Mouse (Mus musculus): Measurements from ENCODE around the gene Dysf.
"Not testable (repeated sequence)": the region's sequence is repeated elsewhere in the genome, so short reads cannot be mapped to it uniquely, and the experiment has no call there.

Dysf gene

DNA sequence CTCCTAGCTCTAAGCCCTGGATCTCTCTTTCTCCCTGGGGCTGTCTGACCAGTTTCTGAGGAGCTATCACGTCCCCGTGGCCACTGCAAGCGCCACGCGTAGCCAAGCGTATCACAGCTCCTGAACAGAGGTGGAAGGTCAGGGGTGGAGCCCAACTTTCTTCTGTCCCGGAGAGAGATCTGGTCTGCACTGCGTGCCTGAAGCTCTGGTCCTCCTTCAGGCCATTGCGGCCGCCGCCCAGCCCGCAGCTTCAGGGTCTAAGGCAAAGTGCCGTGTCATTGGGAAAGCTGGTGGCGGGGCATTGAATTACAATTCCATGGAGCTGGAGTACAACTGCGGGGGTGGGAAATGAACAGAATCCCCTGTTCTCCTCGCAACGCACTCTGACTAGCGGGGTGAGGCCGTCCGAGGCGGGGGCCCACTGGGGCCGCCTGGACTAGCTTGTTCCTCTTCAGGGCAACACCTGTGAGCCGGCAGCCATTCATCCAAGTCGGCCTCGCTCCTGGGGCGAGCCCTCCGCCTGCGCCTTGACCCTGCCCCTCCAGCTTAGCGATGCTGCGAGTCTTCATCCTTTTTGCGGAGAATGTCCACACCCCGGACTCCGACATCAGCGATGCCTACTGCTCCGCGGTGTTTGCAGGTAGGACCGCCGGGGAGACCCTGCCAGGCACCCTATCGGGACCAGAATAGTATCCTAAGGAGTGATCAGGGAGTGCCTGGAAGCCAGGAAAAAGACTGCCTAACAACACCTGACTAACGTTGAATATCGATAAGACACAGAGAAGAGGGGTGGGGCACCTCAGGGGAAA is at the start of gene Dysf:
Dysf (plus strand) TSS at position 228 of the 809 bp plus-strand sequence.
- DNase-seq (ENCODE audit: low spot score): peak; percentile 66

DNA sequence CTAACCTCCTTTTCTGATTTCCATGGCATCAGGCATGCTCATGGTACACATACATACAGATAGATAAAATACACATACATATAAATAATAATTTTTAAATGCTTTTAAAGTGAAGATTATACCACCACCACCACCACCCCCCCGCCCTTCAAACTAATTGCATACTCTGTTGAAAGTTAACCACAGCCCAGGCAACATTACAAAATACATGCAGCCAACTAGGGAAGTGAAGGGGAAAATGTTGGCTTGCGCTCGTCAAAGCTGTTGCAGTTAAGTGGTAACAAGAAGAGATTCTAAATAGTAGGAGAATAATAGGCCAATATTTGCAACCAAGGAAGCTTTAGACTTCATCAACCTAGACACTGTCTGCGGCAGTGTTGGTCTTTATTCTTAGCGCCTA is 20.7 kb upstream of the Dysf start:
- DNase-seq (ENCODE audit: low spot score): no peak

DNA sequence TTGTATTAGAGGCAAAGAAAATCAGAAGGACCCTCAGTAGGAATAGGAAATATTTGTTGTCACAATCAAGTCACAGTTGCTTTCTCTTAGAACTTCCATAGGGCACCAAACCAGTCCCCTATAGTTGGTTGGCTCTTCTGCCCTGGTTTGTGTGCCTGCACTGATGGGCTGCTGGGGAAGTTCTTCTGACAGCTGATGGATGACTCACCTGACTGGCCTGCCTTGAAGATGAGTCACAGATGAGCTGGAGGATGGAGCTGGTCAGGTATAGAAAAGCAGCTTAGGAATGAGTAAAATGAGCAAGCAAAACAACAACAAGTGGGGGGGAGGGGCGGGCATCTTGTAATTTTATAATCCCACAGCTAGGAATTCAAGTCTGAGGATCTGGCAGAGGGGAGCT is 5.7 kb upstream of the Dysf start:
- DNase-seq (ENCODE audit: low spot score): no peak

DNA sequence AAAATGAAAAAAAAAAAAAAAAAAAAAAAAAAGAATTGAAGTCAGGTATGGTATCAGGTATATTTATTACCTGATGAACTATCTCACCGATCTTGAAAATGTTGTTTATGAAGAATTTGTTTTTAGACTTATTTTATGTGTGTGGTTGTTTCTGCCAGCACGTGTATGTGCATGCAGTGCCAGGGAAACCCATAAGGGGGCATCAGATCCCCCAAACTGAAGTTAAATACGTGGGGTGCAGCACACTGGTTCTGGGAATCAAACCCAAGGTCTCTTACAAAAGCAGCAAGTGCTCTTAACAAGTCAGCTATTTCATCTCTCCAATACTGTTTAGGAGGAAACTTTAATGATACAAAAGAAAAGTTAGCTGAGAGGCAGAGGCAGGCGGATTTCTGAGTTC is 4.1 kb upstream of the Dysf start:
- DNase-seq (ENCODE audit: low spot score): no peak

DNA sequence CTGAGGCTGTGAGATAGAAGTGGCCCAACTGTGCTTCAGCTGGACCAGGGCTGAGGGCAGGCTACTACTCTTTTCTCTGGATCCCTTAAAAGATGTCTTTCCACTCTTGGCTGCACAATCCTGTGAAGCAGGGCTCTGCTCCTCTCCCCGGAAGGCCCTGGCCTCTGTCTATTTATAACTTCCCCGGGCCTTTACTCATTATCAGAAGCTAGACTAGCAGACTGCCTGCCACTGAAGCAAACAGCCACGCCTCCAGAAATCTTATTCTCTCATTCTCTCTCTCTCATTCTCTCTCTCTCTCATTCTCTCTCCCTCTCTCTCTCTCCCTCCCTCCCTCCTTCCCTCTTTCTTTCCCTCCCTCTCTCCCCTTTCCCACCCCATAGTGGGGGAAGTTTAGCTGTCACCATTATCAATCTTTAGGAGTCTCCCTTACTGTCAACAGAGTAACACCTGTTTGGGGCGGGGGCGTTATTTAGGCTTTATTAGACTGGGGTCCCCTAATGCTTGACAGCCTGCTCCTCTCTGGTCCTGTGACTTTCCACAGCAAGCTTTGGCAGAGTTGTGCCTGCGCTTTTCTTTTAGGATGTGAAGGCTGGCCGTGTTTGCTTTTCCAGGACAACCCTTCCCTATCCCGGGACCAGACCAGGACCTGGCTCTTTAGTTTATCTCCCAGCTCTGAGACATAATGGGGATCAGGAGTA is 932 bp downstream of the Dysf start:
- no peak for DNase-seq (ENCODE audit: low spot score)

DNA sequence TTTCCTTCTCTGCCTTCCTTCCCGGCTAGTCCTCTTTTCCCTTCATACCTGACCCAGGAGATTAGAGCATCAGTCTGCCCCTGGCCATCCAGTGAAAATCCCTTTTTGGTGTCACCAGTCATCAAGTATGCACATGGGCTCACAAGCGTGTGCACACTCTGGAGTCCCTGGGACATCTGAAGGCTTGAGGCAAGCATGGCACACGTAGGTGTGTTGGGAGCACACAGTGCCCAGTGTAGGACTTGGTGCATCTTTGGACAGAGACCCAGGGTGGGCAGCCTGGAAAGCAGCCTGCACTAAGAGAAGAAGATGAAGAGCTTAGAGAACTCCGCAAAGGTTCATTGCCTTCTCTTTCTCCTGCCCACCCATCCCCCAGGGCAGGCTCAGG is 1.5 kb downstream of the Dysf start:
- no peak for DNase-seq (ENCODE audit: low spot score)

DNA sequence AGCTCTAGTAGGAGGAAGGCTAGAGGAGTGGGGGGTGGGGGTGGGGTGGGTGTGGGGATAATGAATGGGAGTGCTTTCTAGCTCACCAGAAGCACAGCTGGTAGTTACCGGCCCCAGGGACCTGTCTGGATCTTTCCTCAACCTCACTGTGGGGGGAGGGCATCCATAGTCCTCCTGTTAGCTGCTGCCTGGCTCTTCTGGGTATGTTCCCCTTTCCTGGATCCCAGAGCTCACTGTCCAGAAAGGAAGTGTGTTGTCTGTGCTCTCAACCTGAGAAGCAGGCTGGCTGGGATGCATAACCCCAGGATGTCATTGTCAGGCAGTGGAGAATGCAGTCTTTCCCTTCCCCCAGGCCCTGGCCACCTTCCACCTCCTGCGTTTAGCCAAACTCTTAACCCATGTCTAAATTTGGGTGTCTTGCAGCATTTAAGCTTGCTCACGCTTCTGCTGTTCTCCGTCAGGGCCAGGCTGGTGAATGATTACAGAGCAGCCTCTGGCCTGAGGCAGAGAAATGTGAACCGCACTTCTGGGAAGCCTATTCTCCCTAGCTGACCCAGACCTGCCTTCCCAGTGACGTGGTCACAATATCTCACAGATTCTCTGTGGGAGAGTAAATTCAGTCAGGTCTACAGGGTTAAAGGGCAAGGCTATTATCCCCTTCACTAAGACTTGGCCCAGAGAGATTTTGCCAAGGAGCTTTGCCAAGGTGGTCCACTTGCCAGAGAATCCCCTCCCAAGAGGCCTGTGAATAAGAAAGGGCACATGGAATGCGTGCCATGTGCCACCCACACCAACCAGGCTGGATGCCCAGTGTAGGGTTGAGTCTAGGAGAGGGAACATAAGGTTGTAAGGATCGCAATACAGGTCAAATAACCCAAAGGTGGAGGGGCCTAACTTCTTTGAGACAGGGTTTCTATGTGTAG is 2.2 kb downstream of the Dysf start:
- no peak for DNase-seq (ENCODE audit: low spot score)

DNA sequence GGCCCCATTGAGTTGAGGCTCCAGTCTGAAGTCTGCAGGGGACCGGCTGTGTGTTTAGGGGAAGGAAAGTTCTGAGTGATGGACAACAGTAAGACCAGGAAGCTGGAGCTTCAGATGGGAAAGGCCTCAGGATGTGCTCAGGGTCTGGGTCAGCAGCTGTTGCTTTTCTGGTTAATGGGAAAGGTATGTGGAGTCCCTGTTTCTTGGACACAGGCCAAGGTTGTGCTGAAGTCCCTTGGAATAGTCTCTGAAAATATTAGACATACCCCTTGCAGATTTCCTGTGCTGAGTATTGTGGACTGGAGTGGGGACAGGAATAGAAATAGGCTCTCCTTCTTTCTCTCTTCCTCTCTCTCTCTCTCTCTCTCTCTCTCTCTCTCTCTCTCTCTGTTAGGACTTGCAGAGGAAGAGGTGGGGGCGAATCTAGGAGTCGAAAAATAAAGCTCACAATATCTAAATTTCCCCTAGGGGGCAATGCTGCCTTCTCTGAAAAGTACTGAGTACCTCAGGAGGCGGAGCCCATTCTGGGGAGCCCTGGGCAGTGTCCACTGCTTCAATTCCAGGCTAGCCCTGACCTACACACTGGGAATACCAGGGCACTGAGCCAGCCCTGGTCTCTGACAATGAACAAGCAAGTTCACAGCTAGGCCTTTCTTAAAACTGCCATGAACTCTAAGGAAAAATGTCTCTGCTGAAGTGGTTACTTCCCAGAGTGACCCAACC is 6.7 kb downstream of the Dysf start:
- DNase-seq (ENCODE audit: low spot score): peak; percentile 69

DNA sequence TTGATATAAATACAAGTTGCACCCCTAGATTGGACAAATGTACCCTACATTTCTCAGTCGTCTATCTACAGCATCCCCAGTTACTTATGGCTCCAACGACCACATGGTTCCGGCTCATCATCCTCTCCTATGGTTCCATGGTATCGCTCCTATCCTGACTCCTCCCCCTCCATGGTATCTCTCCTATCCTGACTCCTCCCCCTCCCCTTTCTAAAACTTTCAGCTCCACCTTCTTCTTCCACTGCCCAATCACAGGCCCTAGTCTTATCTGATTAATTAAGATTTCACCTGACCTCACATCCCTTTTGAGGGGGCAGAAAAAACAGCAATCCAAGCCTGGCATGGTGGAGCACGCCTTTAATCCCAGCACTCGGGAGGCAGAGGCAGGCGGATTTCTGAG is 8.5 kb downstream of the Dysf start:
- DNase-seq (ENCODE audit: low spot score): no peak

DNA sequence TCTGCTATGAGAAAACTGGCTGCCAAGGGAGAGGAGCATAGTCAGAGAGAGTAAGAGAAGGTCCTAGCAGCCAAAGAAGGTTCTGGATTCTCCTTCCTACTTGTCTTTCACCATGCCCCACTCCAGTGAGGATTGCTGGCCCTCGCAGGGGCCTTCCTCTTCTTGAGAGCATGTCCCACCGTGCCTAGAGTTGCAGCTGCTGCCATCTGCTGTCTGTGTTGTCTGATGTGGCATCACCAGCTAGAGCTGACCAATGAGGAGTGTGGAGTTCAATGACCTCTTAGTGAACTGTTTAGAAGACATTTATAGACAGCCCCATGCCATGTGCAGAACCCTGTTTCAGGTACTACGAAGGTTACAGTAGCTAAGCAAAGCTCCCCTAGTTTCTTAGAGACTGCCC is 9.0 kb downstream of the Dysf start:
- no peak for DNase-seq (ENCODE audit: low spot score)

DNA sequence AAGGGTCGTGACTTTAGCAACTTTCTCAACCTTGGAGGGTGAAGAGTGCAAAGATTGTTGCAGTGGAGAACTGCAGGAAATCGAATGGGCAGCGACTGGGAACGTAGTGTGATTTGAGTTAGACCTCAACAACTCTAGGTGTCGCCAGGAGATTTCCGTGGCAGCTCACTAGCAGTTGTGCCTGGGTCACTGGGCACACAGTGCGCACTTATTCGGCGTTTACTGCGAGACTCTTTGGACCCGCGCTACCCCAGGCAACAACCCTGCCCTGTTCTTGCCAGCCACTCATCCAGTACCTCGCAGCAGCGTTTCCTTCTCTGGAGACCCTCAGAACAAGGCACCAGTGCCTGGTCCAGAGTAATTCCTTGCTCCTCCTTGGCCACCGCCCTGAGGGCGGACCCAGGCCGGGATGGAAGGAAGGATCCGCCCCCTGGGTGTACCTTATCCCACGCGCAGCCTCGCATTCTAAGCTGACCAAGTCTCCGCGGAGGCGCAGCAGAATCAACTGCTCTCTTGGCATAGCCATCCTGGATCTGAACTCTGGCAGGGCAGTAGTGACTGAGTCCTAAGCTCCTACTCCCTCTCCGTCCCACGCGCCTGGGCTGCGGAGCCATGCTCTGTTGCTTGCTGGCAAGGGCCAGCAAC is 10.6 kb downstream of the Dysf start:
- DNase-seq (ENCODE audit: low spot score): peak; percentile 71

DNA sequence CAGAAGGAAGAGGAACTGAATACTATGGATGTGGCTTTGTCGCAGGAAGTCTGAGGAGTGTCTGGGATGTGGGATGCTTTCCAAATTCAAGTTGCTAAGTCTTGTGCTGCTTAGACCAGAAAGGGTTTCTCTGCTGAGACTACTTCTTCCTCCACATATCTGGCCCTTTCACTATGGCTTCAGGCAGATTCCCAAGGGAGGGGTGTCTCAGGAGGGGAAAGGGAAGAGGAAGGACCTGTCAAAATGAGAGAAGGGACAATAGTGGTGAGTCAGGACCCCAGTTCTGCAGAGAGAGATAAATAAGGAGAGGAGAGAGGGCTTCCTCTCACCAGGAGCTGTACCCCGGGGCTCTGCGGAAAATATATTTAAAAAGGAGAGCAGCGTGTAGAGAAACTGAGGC is 11.6 kb downstream of the Dysf start:
- DNase-seq (ENCODE audit: low spot score): no peak

DNA sequence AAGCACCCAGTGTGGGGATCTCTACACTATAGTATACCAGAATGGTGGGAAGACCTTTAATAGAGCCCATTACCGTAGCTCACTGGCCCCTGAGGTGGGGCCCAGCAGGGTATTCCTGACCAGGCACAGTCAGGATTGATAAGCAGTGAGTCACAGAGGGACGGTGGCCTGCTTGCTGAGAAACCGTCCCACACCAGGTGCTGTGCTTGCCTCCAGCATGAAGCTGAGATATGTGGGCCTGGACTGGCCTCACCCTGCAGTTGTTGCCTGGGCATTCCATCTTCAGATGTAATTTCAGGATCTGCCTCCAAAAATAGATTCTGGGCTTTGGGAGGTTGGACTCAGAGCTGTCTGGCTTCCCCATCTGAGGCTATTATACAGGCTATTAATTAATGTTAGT is 13.6 kb downstream of the Dysf start:
- DNase-seq (ENCODE audit: low spot score): no peak

DNA sequence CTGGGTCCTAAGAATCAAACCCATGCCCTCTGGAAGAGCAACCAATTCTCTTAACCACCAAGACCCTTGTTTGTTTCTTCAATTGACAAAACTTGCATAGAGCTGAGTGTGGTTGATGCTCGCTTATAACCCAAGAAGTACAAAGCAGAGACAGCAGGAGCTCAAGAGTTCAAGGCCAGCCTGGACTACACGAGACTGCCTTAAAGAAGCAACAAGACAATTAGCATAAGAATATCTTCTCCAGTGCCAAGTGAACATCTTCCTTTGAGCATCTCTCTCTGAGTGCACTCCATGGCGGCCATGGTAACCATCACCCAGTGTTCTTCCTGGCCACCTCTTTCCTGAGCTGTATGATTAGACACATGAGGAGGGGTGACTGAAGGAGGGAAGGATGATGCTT is 17.2 kb downstream of the Dysf start:
- no peak for DNase-seq (ENCODE audit: low spot score)

DNA sequence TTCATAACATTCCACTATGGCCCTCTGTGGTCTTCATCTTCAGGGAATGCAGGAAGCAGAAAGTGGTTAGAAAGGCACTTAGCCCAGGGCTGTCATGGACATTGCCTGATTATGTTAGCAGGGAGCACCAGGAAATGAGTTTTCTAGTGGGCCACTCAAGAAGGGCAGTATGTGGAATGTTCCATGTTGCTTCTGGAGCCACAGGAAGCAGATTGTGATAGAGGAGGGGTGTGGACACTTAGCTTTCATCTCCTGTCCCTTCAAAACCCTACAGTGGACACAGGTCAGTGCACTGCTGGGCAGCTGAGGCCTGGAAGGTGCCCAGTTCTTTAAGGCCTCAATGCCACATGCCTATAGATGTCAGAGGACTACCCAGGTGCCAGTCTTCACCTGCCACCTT is 20.4 kb downstream of the Dysf start:
- no peak for DNase-seq (ENCODE audit: low spot score)

DNA sequence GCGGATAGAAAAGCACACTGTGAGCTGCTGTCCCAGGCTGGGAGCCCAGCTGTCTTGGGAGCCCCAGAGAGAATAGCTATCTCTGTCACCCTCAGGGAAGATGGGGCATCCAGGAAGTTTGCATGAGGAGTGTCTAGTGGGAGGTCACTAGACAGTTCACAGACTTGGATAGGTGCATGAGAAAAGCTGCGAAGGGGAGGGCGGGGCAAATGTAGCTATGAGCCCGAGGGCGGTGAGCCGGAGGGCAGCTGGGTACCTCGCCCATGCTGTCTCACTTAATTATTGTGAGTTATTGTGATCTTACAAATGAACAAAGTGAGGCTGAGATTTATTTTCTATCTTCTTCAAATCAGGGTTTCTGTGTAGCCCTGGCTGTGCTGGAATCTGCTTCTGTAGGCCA is 21.4 kb downstream of the Dysf start:
- no peak for DNase-seq (ENCODE audit: low spot score)

DNA sequence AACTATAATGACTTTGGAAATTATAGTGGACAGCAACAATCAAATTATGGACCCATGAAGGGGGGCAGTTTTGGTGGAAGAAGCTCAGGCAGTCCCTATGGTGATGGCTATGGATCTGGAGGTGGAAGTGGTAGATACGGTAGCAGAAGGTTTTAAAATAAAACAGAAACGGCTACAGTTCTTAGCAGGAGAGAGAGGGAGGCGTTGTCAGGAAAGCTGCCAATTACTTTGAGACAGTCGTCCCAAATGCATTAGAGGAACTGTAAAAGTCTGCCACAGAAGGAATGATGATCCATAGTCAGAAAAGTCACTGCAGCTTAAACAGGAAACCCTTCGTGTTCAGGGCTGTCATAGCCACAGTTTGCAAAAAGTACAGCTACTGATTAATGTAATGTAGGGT is 24.1 kb downstream of the Dysf start:
- DNase-seq (ENCODE audit: low spot score): not testable (repeated sequence)

DNA sequence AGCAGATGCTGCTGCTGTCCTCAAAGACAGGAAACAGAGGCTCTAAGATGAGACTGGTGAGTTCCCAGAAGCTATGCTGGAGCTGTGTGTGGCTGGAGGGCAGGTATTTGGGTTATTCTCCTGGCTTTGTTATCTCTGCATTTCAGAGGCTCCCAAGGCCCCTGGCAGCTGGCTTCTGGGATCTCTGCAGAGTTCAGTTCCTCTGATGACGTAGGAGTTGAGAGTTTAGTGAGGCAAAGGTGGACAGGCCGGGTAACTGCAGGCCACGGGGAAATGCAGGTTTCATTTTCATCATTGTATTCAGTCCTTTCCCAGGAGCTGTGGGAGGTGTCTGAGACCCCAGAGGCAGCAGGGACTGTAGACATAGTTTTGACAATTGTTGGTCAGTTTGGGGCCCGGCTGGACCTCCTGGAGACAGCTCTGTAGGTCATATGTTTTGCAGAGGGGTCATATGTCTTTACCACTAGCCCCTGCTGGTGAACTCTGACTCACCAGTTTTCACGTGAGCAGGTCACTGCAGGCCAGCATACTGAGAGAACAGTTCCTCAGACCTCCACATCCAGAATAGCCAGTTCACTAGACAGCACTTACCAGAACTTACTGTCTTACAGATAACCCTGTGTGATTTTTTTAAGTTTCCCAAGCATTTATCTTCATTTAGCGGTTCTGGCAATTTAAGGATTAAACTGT is 35.0 kb downstream of the Dysf start:
- no peak for DNase-seq (ENCODE audit: low spot score)

DNA sequence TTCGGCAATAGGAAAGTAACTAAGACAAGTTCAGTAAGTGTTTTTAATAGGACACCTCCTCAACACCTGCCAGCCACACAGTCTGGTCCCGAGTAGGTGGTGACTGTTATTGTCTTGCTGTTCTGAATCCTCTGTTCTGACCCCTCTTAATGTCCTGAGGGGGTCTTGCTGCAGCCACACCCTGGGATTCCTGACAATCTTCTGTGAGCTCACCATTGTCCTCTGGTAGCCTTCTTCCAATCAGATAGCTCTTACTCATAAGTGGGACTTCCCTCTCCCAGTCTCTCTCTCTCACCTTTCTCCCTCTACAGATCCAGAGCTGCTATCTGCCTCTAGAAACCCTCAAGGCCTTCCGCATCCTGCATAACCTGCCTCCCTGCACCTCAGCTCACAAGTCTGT is 36.3 kb downstream of the Dysf start:
- DNase-seq (ENCODE audit: low spot score): no peak

DNA sequence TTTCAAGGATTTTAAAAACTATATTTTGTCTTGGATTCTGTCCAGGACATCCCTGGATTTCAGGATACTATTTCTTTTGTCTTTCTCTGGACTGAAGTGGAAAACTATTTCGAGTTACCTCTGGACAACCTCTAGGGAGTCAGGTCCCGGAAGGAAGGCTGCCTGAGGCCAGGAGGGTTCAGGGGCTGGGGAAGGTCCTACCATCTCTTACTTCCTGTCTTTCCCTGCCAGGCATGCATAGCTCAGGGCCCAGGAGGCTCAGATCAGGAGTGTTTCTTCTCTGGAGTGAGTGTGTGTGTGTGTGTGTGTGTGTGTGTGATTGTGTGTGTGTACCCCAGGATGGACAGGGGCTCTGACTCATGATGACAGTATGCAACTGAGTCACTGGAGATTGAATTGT is 40.5 kb downstream of the Dysf start:
- DNase-seq (ENCODE audit: low spot score): no peak

DNA sequence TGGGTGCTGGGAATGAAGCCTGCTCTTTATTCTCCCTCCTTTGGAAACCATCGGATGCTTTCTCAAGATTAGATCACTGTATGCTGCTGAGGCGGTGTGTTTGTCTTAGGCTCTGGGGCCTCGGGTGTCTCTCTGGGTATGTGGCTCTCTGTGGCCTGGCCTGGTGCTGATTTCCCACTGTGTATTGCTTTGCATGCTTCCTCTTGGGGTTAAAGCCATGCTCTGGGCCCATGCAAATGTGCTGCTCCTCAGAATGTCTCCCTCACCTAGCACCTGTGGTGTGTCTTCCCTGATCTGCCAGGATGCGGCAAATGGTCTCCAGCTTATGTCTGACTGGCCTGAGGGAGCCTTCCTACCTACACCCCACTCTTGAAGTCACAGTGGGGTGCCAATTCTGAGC is 41.8 kb downstream of the Dysf start:
- no peak for DNase-seq (ENCODE audit: low spot score)
